Mouse (Mus musculus) MEL (cell line): ENCODE data around the gene Btbd6. TPM values are rescaled to one million over a fixed set of nuclear protein-coding genes. Genes with fewer than 3 reads are reported as not detected.

Source experiments
- DNase-seq: peaks from one replicate; pipeline ENCODE4 v3.0.0; 2011; ENCODE audit warnings: low read depth, low spot score
- H3K27ac ChIP-seq: 2 replicates; pipeline ENCODE4 v1.5.1; 2012; ENCODE audit warnings: low read depth, mild to moderate bottlenecking, control low read depth, low read length, moderate library complexity; ENCODE audit not compliant: control insufficient read depth
- H3K27me3 ChIP-seq, 2 experiments: fragments of 150-350 bp in 1 of 2; sonication (generic) in 1 of 2; 2 replicates each; pipeline ENCODE4 v1.6.1; 2012; ENCODE audit warnings: low read length in 2 of 2, mild to moderate bottlenecking in 2 of 2, improper control_type of control experiment in 1 of 2, moderate library complexity in 1 of 2; ENCODE audit not compliant: insufficient read depth in 2 of 2, control insufficient read depth in 1 of 2
- H3K36me3 ChIP-seq, 2 experiments: 2 replicates each; pipeline ENCODE4 v1.6.1; 2012 to 2014; ENCODE audit warnings: low read length in 2 of 2, improper control_type of control experiment in 1 of 2, inconsistent platforms in 1 of 2, mild to moderate bottlenecking in 1 of 2; ENCODE audit not compliant: insufficient read depth in 2 of 2, control insufficient read depth in 1 of 2
- H3K4me1 ChIP-seq, 2 experiments: fragments of 150-350 bp in 1 of 2; sonication (generic) in 1 of 2; 2 replicates each; pipeline ENCODE4 v1.6.1; 2012; ENCODE audit warnings: low read length in 2 of 2, improper control_type of control experiment in 1 of 2, mild to moderate bottlenecking in 1 of 2; ENCODE audit not compliant: insufficient read depth in 2 of 2, control insufficient read depth in 1 of 2
- H3K4me3 ChIP-seq, 2 experiments: fragments of 150-350 bp in 1 of 2; sonication (generic) in 1 of 2; 2 replicates each; pipeline ENCODE4 v1.5.1; 2012; ENCODE audit warnings: low read depth in 2 of 2, low read length in 2 of 2, mild to moderate bottlenecking in 2 of 2, moderate library complexity in 2 of 2, control low read depth in 1 of 2, improper control_type of control experiment in 1 of 2; ENCODE audit not compliant: control insufficient read depth in 1 of 2, insufficient read depth in 1 of 2
- H3K79me2 ChIP-seq: 2 replicates; pipeline ENCODE4 v1.6.1; 2012; ENCODE audit warnings: mild to moderate bottlenecking, low read length, moderate library complexity; ENCODE audit not compliant: control insufficient read depth, poor library complexity, insufficient read depth
- H3K9ac ChIP-seq: 2 replicates; pipeline ENCODE4 v1.6.1; 2012; ENCODE audit warnings: low read depth, mild to moderate bottlenecking, control low read depth, low read length, moderate library complexity; ENCODE audit not compliant: control insufficient read depth, poor library complexity, severe bottlenecking
- H3K9me3 ChIP-seq: fragments of 150-350 bp; sonication (generic); replicated peaks from 2 replicates; pipeline ENCODE4 v1.6.1; 2012; ENCODE audit warnings: mild to moderate bottlenecking, low read length, improper control_type of control experiment, moderate library complexity; ENCODE audit not compliant: insufficient read depth
- CHD1 ChIP-seq: IDR thresholded peaks from 2 replicates; pipeline ENCODE4 v1.6.1; 2012; ENCODE audit warnings: low read depth, mild to moderate bottlenecking, inconsistent platforms, low read length, improper control_type of control experiment
- CHD2 ChIP-seq: IDR thresholded peaks from 2 replicates; pipeline ENCODE4 v1.6.1; 2011; ENCODE audit warnings: low read length, improper control_type of control experiment
- ELF1 ChIP-seq: IDR thresholded peaks from 2 replicates; pipeline ENCODE4 v1.6.1; 2014; ENCODE audit warnings: low read depth, mild to moderate bottlenecking, inconsistent platforms, low read length, improper control_type of control experiment, moderate library complexity
- ETS1 ChIP-seq: IDR thresholded peaks from 2 replicates; pipeline ENCODE4 v1.6.1; 2012; ENCODE audit warnings: low read depth, mild to moderate bottlenecking, inconsistent platforms, low read length, improper control_type of control experiment, moderate library complexity
- GABPA ChIP-seq: IDR thresholded peaks from 2 replicates; pipeline ENCODE4 v1.6.1; 2012; ENCODE audit warnings: low read depth, mild to moderate bottlenecking, inconsistent platforms, low read length, improper control_type of control experiment, moderate library complexity
- HCFC1 ChIP-seq: IDR thresholded peaks from 2 replicates; pipeline ENCODE4 v1.6.1; 2012; ENCODE audit warnings: low read depth, mild to moderate bottlenecking, inconsistent platforms, low read length, improper control_type of control experiment, moderate library complexity
- JUND ChIP-seq: IDR thresholded peaks from 2 replicates; pipeline ENCODE4 v1.6.1; 2011; ENCODE audit warnings: low read depth, mild to moderate bottlenecking, improper control_type of control experiment, low read length
- MAX ChIP-seq: IDR thresholded peaks from 2 replicates; pipeline ENCODE4 v1.6.1; 2011; ENCODE audit warnings: low read length, improper control_type of control experiment
- MAZ ChIP-seq: IDR thresholded peaks from 2 replicates; pipeline ENCODE4 v1.6.1; 2012; ENCODE audit warnings: low read depth, mild to moderate bottlenecking, inconsistent platforms, low read length, improper control_type of control experiment
- MEF2A ChIP-seq: IDR thresholded peaks from 2 replicates; pipeline ENCODE4 v1.6.1; 2014; ENCODE audit warnings: low read depth, mild to moderate bottlenecking, inconsistent platforms, low read length, improper control_type of control experiment; ENCODE audit not compliant: poor library complexity, insufficient replicate concordance, severe bottlenecking; ENCODE audit errors: extremely low read depth
- MYB ChIP-seq: IDR thresholded peaks from 2 replicates; pipeline ENCODE4 v1.6.1; 2011; ENCODE audit warnings: mild to moderate bottlenecking, low read depth, low read length, improper control_type of control experiment
- NELFE ChIP-seq: IDR thresholded peaks from 2 replicates; pipeline ENCODE4 v1.6.1; 2011; ENCODE audit warnings: low read depth, low read length, improper control_type of control experiment
- NRF1 ChIP-seq: IDR thresholded peaks from 2 replicates; pipeline ENCODE4 v1.6.1; 2014; ENCODE audit warnings: low read depth, mild to moderate bottlenecking, inconsistent platforms, low read length, improper control_type of control experiment, moderate library complexity; ENCODE audit not compliant: poor library complexity, insufficient read depth, severe bottlenecking
- POLR2A ChIP-seq, 2 experiments: IDR thresholded peaks; 2 replicates each; pipeline ENCODE4 v1.6.1; 2011 to 2012; ENCODE audit warnings: low read length in 2 of 2, mild to moderate bottlenecking in 2 of 2, control low read depth in 1 of 2, improper control_type of control experiment in 1 of 2, low read depth in 1 of 2, moderate library complexity in 1 of 2; ENCODE audit not compliant: control insufficient read depth in 1 of 2, insufficient read depth in 1 of 2, poor library complexity in 1 of 2
- POLR2AphosphoS2 ChIP-seq: IDR thresholded peaks from 2 replicates; pipeline ENCODE4 v1.6.1; 2011; ENCODE audit warnings: low read length, improper control_type of control experiment
- POLR2AphosphoS5 ChIP-seq: IDR thresholded peaks from 2 replicates; pipeline ENCODE4 v1.6.1; 2012; ENCODE audit warnings: low read depth, borderline replicate concordance, mild to moderate bottlenecking, inconsistent platforms, low read length, moderate library complexity, mixed read lengths
- RAD21 ChIP-seq: IDR thresholded peaks from 2 replicates; pipeline ENCODE4 v1.6.1; 2011; ENCODE audit warnings: mild to moderate bottlenecking, low read depth, low read length, improper control_type of control experiment
- RCOR1 ChIP-seq: IDR thresholded peaks from 2 replicates; pipeline ENCODE4 v1.6.1; 2012; ENCODE audit warnings: low read depth, mild to moderate bottlenecking, inconsistent platforms, low read length, improper control_type of control experiment
- SIN3A ChIP-seq: IDR thresholded peaks from 2 replicates; pipeline ENCODE4 v1.6.1; 2012; ENCODE audit warnings: low read length, improper control_type of control experiment, inconsistent platforms
- SMC3 ChIP-seq: IDR thresholded peaks from 2 replicates; pipeline ENCODE4 v1.6.1; 2011; ENCODE audit warnings: low read depth, low read length, improper control_type of control experiment
- TBP ChIP-seq: IDR thresholded peaks from 2 replicates; pipeline ENCODE4 v1.8.0; 2011; ENCODE audit warnings: low read depth, low read length, improper control_type of control experiment
- TCF12 ChIP-seq: IDR thresholded peaks from 2 replicates; pipeline ENCODE4 v1.6.1; 2014; ENCODE audit warnings: low read depth, mild to moderate bottlenecking, inconsistent platforms, low read length, improper control_type of control experiment, moderate library complexity
- UBTF ChIP-seq: IDR thresholded peaks from 2 replicates; pipeline ENCODE4 v1.6.1; 2012; ENCODE audit warnings: low read depth, mild to moderate bottlenecking, inconsistent platforms, low read length, improper control_type of control experiment, moderate library complexity, borderline replicate concordance; ENCODE audit not compliant: insufficient read depth
- USF1 ChIP-seq: IDR thresholded peaks from 2 replicates; pipeline ENCODE4 v1.6.1; 2014; ENCODE audit warnings: low read depth, mild to moderate bottlenecking, inconsistent platforms, low read length, improper control_type of control experiment, moderate library complexity
- ZC3H11A ChIP-seq: IDR thresholded peaks from 2 replicates; pipeline ENCODE4 v1.6.1; 2012; ENCODE audit warnings: low read depth, mild to moderate bottlenecking, inconsistent platforms, low read length, improper control_type of control experiment
- polyA plus RNA-seq, 2 experiments: library from polyadenylated mRNA; stranded (reverse) in 1 of 2; unstranded in 1 of 2; fragments of >175 nt in 1 of 2; fragments of >200 nt in 1 of 2; gene quantifications; 2 replicates each; pipeline versions ENCODE4 v1.2.1 to v1.2.4; 2012; ENCODE audit warnings: low replicate concordance in 2 of 2, low read depth in 1 of 2; ENCODE audit not compliant: insufficient read length in 2 of 2, insufficient read depth in 1 of 2, missing spikeins in 1 of 2
- total RNA-seq: library from RNA; depleted of rRNA; stranded (reverse); fragments of 300-350 nt; gene quantifications from 2 replicates; pipeline ENCODE4 v1.2.3, GENCODE M21; 2012; rRNA removed

The Btbd6 gene
- total RNA-seq = 0.88 and 1.8 TPM in 2 replicates
- 1 to 10 TPM in 1 of 2 experiments, not detected in 1; 3.0 TPM for polyA plus RNA-seq

- H3K79me2 ChIP-seq = no peaks in the 10 kb centered on the region
- no peak within 1 kb of the TSS for H3K9ac ChIP-seq
- no peaks in the 10 kb centered on the region for H3K9me3 ChIP-seq
- no peak within 1 kb of the TSS for H3K4me3 ChIP-seq
- no peak within 1 kb of the TSS for H3K27ac ChIP-seq
- TF ChIP-seq MYB = no peak
- no peak for TF ChIP-seq ETS1
- no peak for TF ChIP-seq HCFC1
- no peak for TF ChIP-seq TCF12
- no peak for TF ChIP-seq MAZ
- TF ChIP-seq UBTF = no peak
- TF ChIP-seq MAX = no peak
- no peak for TF ChIP-seq NRF1
- TF ChIP-seq SIN3A = no peak
- no peak for TF ChIP-seq TBP
- no peak for TF ChIP-seq RCOR1
- TF ChIP-seq CHD2 = no peak
- TF ChIP-seq NELFE = no peak
- TF ChIP-seq GABPA = no peak
- TF ChIP-seq POLR2AphosphoS5 = no peak
- H3K36me3 ChIP-seq = peaks cover 0 to 61% of the 10 kb centered on the region in 2 experiments; a peak in 2 of 4 replicates
- H3K27me3 ChIP-seq = no peaks in the 10 kb centered on the region
- no peaks in the 10 kb centered on the region for H3K4me1 ChIP-seq
- no peak for DNase-seq
Observed at GRCm38 (mm10) chr12:112976371-112977073, at the start of gene Btbd6. Btbd6 (plus strand) TSS chr12:112976482.

GRCm38 (mm10) chr12:112927265-112927664, 49.0 kb upstream of the Btbd6 start:
- TF ChIP-seq POLR2A (IDR thresholded peaks at IDR 0.05; ENCODE audit: control insufficient read depth in 1 of 2, insufficient read depth in 1 of 2, low read depth in 1 of 2, low read length in 2 of 2, poor library complexity in 1 of 2) (no peak), USF1 (no peak), CHD1 (no peak), SIN3A (no peak), JUND (no peak), NRF1 (no peak), TBP (no peak), ZC3H11A (no peak), POLR2AphosphoS2 (no peak), GABPA (no peak), MEF2A (no peak), POLR2AphosphoS5 (no peak), MYB (no peak), RCOR1 (no peak), SMC3 (no peak), MAZ (no peak), RAD21 (no peak), ELF1 (no peak)
- no peaks in the 10 kb centered on the region for H3K36me3 ChIP-seq
- H3K9me3 ChIP-seq = no peaks in the 10 kb centered on the region
- H3K27ac ChIP-seq = no peak overlapping the region
- no peak overlapping the region for H3K4me3 ChIP-seq
- H3K27me3 ChIP-seq = no peaks in the 10 kb centered on the region
- no peak overlapping the region for H3K9ac ChIP-seq
- no peak for DNase-seq
- H3K79me2 ChIP-seq = no peaks in the 10 kb centered on the region
- H3K4me1 ChIP-seq = no peaks in the 10 kb centered on the region
